Mouse (Mus musculus): ENCODE measurements around the gene Arhgap32.
"Not testable (repeated sequence)": the region's sequence is repeated elsewhere in the genome, so short reads cannot be mapped to it uniquely, and the experiment has no call there.

Gene Arhgap32

DNA sequence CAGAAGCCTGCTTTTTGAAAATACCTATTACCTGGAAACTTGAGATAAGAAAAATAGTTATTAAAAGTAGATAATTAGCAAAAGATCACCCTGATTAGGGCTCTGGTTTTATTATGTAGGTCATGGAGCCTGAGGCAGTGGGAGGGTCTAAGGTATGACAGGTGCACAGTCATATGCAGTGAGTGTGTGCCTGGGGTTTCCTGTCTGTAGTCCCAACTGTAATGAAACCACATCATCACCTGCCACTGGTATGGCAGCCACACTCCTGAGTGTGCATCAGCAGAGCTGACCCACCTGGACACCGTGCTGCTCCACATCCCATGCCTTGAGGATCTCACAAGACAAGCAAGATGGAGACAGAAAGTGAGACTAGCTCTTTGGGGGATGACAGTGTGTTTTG lies at the start of gene Arhgap32:
Gene Arhgap32 (plus strand): TSS at position 351 of the 400 bp plus-strand sequence.
- DNase-seq = no peak

DNA sequence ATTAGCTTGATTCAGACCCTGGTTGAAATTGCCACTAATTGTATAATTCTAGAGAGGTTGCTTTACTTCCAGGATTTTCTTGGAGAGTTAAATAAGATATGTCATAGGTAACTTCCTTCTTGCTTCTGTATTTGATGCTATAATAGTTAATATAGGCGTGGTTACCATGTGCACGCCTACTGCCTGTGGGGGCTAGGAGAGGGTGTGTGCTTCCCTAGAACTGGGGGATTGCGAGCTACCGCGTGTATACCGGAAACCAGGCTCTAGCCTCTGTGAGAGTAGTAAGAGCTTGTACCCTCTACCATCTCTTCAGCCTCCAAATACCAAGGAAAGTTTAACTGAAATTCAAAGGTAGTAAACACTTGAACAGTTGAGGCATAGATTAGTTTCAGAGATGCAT lies 43.2 kb upstream of the Arhgap32 start:
- DNase-seq = no peak

DNA sequence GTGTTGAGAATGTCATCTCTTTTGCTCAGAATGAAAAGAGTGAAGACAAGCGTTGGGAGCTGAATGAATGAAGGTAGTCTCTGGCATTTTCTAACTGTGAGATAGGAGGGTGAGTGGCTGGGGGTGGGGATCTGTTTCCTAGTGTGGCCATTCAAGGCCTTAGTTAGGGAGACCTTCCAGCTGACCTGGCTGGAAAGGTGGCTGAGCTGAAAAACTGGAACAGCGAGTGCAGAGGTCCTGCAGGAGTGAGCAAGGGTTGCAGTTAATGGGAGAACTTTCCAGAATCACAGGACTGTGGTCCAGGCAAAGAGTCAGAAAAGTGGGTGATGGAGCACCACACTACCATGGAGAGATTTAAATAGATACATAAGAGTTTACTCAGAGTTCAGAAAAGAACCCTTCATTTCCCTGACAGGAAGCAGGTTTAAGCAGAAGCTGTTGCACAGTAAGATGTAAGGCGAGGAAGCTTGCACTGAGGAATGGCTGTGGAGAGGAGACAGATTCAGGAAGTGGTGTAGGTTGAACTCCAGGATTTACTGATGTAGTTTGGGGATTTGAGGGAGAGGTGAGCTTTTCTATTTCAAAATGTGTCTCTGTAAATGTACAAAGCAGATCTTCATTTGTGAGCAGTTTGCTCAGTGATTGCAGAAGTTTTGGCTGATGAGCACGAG lies 27.7 kb upstream of the Arhgap32 start:
- DNase-seq = no peak

DNA sequence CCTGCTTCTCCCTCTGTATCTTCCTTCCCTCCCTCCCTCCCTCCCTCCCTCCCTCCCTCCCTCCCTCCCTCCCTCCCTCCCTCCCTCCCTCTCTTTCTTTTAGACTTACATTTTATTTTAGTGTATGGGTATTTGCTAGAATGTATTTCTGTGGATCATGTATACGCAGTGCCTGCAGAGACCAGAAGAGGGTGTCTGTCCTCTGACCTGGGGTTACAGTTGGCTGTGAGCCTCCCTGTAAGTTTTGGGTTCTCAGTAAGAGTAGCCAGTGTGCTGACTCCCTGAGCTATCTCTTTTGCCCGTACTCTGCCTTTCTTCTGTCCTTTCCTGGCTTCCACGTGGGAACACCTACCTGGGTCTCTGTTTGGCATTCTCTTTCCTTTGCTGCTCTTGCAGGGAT lies 27.1 kb upstream of the Arhgap32 start:
- no peak for DNase-seq

DNA sequence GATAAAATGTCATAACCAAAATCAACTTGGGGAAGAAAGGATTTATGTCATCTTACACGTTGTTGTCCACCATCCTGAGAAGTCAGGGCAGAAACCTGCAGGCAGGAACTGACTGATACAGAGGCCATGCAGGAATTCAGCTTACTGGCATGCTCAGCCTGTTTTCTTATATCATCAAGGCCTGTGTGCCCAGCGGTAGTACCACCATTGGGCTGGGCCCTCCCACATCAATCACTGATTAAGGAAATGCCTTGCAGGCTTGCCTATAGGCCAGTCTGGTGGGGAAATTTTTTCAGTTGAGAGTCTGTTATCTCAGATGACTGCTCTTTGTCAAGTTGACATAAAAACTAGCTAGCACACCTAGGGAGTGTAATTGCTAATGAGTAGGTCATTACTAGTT lies 22.5 kb upstream of the Arhgap32 start:
- no peak for DNase-seq

DNA sequence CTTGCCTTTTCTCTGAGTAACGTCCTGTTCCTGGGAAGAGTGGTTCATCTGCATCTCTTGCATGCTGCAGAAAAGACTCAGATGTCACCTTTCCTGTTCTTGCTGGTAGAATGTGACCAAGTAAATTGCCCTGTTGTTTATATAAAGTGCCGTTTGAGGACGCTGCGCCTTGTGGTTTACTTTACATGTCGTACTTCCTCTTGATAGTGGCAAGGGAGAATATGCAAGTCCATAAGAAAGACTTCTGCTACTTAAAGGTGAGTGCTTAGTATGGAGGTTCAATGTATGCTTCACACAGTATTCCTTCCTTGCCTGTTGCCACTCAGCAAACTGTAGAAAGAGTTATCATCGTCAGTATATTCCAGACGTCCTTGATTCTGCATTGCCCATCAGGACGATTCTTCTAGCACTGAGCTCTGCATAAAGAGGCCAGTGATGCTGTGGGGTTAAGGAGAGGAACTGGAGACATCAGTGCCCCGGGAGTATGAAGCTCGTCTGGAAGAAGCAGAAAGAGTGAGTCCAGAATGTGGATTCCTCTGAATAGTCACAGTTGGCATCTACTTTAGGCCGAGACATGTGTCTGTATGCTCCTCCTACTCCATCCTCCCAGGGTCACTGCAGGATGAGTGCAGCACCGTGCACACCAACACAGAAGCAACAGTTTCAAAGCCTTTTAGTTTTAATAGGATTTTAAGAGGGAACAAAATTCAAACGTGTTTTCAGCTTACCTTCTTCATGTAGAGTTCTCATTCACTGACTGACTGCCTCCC lies 21.4 kb upstream of the Arhgap32 start:
- DNase-seq = no peak

DNA sequence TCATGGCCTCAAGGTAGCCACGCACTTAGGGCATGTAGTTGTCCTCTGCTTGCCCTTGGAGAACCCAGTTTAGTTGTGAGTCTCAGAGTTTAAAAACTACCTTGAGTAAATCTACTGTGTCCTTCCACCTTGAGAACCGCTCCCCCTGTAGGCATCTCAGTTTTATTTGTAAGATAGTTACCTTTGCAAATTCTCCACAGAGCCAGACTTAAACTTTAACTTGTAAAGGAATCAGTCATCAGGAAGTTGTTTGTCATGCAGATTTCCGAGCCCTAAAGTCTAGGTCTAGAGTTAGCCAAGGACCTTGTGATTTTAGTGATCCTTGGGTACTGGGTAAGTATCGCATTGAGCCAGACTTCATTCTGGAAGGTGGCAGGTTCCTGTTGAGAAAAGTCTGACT lies 20.4 kb upstream of the Arhgap32 start:
- DNase-seq = no peak

DNA sequence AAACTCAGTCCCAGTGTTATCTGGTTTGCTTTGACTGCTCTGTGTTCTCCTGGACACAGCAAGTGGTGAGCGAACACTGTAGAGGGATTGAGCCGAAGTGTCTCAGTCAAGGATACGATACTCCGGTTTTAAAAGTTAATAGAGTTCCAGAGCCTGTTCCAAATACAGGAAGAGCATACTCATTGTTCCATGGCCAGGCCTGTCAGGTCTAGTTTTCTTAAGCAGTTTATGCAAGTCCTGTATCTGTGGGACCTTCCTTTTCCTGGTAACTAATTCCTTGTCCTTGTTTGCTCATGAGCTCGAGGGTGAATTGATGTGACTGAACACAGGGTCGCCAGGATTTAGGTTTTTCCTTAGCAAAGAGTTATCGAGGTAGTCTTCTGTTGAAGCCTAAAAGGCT lies 19.4 kb upstream of the Arhgap32 start:
- DNase-seq = no peak

DNA sequence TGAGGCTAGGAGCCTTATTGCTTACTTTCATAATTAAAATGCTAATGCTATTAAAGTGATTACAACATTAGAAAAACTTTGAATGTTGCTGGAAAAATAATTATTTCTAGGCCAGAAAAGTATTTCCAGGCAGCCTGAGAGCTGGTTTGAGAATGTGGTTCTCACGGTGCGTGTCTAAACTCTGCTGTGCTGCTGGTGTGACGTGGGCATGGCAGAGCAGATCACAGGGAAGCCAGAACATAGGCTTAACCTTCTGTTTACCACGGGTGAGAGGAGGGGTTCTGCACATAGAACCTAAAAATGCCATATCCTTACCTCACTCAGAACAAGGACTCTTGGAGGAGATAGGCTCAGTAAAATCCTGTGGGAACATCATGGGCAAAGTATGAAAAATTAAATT lies 18.8 kb upstream of the Arhgap32 start:
- no peak for DNase-seq

DNA sequence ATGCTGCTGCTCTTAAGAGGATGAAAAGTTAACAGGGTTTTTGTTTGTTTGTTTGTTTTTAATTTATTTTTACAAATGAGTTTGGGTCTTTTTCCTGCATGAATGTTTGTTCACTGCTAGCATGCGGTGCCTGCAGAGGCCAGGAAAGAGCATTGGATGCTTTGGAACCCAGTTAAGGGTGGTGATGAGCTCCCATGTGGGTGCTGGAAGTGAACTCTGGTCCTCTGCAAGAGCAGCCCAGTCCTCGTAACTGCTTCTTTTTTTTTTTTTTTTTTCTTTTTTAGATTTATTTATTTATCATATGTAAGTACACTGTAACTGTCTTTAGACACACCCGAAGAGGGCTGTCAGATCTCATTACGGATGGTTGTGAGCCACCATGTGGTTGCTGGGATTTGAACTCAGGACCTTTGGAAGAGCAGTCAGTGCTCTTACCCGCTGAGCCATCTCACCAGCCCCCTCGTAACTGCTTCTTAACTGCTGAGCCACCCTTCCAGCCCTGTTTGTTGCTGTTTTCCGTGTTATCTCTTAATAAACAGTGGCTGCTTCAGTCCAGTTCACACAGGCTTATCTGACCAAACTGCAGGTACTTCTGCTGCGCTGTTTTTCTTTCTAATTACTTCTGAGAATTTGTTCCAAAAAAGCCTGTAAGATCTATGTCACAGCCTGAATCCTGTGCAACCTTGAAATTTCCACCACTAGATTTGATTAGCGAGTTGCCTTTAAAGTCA lies 17.3 kb upstream of the Arhgap32 start:
- no peak for DNase-seq

DNA sequence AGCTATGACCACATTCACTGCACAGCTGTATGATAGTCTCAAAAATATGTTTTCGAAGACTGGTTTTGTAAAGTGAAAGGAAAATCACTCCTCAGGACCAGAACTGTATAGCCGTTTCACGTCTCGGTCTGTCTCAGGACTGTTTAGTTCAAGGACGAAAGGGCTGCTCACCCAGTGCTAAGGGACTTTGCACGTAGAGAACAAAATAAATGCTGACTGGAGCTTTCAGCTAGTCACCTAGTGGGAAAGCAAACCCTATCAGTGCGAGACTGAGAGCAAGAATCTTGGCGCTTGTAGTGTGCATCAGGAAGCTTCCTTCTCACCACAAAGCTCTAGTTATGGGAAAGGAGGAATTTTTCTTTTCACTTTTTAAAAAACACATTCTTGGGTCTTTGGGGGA lies 15.4 kb upstream of the Arhgap32 start:
- no peak for DNase-seq

DNA sequence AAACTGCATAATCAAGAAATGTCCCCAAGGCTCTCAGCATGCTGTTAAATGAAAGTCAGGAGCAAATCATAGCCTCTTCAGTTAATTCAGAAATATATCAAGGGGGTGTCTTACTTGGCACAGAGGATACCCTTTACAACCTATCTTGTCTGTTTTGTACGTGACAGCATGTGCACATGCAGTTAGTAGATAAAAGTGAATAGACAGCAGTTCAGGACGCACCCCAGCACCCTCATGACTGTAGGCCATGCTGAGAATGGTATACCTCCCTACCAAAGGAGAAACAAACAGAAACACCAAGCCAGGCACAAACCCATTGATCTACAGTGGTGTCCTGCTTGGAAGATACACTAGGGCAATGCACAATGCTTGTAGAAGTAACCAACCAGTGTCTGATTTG lies 14.4 kb upstream of the Arhgap32 start:
- DNase-seq = no peak

DNA sequence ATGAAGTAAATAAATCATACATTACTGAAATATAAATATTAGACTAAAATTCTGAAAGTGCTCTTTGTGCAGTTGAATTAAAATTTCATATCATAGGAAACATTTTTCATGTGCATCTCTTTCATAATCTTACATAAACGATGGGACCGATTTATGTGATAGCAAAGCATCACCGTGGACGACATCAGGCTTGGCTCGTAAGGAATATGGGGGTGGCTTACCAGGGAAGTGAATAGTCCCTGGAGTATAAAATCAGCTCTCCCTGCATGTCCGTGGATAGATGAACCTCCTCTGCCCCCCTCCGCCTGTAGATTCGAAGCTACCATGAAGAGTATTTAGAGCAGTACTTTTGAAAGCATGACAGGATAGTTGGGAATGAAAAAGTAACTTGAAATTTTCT lies 11.3 kb upstream of the Arhgap32 start:
- DNase-seq = no peak

DNA sequence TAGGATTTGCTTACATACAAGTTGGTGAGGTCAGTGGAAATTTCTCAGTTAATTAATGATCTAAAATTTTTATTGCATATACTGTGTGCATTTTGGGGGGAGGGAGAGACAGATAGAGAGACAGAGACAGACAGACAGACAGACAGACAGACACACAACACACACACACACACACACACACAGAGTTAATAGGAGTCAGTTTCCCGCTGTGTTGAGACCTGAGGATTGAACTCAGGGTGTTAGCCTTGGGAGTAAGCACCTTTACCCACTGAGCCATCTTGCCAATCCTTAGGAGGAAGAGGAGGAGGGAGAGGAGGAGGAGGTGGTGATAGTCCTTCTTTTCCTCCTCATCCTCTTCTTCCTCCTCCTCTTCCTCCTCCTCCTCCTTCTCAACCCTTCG lies 5.6 kb upstream of the Arhgap32 start:
- DNase-seq = no peak

DNA sequence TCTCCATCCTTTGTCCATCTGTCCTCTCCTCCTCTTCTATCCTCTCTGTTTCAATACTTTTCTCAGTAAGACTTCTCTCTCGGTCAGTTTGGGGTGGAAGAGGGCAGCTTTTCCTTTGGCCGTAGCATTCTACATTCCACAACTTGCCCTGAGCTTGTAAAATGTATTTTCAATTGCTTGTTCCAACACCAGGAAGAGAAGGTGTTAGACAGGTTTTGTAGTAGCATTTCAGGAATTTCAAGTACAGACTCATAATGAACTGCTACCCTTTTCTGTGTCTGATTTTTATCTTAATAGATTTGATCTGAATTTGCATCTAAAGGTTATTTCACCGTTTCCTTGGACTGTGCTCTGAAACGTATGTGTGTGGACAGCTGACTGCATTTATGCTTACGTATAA lies 336 bp downstream of the Arhgap32 start:
- DNase-seq = no peak

DNA sequence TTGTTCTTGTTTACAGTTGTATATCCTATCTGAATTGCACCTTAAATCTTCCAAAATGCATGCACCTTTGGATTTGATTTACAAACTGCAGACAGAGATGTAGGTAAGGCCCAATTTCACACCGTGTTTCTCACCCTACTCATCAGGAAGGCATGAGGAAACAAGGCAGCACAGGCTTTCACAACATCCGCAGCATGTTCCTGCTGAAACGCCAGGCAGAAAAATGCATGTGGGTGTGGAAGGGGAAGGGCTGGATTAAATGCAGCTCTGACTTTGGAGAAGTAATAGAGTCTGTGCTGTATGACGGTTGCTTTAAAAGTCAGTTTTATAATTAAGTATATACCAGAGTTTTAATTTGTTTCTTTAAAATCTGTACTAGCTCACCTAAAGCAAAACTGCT lies 1.9 kb downstream of the Arhgap32 start:
- no peak for DNase-seq

DNA sequence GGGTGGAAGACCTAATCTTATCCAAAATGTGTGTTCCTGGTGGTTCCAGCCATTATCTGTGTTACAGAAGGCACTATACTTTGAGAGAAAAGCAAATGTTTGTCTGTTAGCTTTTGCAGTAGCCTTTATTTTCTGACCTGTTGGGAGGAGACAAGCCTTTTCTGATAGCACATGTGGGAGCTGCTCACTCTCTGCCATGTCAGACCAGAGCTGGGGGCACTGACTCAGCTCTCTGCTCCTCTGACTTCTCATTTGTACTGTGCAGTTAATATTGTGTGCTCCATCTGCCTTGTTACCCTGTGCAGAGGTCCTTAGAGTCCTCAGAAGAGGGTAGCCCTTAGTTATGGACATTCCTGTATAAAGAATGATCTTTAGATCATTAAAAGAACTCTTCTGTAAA lies 2.5 kb downstream of the Arhgap32 start:
- DNase-seq = no peak

DNA sequence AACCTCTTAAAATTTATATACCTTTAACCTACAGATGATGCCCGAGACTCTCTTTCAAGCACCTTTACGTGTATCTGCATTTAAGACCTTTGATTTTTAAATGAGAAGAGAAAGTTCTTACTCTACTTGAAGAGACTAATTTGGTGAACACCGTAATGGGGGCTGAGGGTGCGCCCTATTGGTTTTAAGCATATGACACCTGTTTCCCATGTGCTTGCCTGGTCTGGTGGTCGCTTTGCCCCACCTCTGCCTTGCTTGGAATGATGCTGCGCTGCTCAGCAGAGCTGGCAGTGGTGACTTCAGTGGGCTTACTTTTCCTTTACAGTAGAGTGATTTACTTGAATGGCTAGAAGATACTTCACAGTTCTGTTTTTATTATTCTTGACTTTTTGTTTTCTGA lies 3.6 kb downstream of the Arhgap32 start:
- DNase-seq = no peak

DNA sequence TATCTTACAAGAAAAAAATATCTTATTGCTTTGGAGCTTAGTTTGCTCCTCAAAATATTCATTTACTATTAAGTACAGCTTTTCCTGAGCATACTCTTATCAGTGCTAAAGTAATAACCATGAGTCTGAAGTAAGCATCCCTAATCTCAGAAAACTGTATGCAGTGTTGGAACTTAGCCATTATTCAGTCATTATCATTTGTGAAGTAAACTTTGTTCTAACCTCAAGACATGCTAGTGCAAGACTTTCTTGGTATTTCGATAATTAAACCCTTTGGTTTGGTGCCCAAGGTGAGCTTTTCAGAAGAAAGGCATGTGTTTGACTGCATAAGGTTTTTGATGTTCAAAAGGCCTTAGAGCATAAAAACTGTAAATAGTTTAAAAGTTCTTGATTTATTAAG lies 4.2 kb downstream of the Arhgap32 start:
- DNase-seq = no peak

DNA sequence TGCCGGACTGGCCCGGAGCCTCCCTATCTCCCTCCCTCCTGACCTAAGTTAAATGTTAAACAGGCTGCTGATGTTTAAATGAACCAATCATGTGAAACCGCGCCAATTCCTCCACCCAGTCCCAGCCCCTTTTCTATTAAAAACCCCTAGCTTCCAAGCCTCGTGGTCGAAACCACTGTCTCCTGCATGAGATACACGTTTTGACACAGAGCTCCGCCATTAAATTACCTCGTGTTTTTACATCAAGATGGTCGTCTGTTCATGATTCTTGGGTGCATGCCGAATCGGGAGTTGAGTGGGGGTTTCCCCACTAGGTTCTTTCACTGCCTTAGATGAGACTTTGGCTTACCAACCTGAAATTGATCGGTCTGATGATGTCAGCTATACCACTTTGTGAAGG lies 5.3 kb downstream of the Arhgap32 start:
- DNase-seq = not testable (repeated sequence)

DNA sequence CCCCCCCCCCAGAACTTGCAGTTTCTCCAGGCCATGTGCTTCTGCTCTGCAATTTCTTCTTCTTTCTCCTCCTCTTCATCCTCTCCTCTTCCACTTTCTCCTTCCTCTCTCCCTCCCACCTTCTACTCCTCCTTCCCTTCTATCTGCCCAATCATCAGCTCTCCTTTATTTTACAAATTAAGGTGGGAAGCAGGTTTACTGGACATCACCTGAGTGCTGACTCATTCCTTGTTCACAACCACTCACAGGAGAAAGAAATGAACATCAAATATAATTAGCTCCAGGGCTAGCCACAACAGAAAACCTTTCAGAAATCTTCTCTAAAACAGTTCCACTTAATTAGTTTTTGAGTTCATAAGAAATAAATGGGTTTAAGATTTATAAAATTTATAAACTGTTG lies 20.3 kb downstream of the Arhgap32 start:
- no peak for DNase-seq

DNA sequence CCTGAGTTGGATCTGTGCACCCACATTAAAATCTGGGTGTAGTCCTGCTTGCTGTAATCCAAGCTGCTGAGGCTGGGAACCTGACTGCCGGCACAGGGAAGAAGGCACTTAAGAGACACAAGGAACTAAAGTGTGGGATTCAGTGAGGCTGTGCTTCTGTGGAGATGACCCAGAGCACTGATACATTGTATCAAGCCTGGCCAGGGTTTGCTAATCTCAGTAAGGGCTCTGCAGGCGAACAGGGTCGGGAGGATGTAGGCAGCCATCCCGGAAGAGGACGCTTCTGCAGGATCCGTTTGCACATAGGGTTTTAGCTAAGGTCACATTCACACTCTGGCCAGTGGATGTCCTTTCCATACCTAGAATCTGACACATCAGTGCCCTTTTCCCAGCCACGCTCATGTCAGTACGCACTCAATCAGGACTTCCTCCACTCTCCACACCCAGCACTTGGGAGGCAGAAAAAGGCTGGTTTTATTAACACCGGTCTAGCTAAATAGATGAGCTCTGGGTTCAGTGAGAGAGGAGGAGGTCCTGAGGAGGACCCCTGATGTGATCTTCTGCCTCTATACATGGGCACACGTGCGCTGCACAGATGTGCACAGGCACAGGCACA lies 20.9 kb downstream of the Arhgap32 start:
- no peak for DNase-seq

DNA sequence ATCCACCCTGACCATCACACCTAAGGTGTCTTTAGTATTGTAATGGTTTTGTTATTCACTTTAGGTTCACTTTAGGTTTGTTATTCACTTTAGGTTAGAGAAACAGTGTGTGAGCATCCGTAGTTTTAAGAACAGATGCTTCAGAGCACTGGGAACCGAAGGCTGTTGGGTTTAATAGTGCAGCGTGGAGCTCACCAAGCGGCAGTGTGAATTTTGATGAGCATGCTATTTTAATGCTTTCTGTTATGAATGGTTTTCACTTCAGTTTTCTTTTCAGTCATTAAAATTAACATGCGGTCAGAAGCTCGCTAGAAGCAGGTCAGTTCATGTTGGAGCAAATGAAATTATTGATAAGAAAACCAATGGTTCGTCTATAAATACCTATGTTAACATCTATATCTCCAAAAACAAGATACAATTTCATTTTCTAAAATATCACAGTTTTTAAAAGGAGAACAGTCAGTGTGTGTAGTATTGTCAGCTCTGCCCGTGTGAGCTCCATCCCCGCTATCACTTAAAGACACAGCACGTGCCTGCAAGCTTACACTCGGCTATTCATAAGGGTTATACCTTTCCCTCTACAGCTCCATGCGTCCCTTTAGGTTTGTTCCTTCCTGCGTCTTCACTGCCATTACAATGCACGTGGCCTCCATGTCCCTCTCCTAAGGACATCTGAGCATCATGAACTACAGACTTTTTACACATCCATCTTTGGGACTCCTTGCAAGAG lies 21.9 kb downstream of the Arhgap32 start:
- DNase-seq = no peak
